Mouse (Mus musculus) spleen, adult 2 months (tissue): Measurements from ENCODE around the gene Zrsr1.
A peak's percentile ranks its signal among the peaks of the same experiment; 100 is the strongest.

Experiments used
- CTCF ChIP-seq: fragments of 200-500 bp; IDR thresholded peaks from 2 replicates; pipeline ENCODE4 v1.5.1; 2011; ENCODE audit warnings: mild to moderate bottlenecking, inconsistent platforms; ENCODE audit not compliant: insufficient read depth, insufficient read length, insufficient replicate concordance; ENCODE audit errors: extremely low read depth
- POLR2A ChIP-seq: fragments of 200-500 bp; IDR thresholded peaks from 2 replicates; pipeline ENCODE4 v1.6.1; 2011; ENCODE audit warnings: low read depth, low read length, inconsistent platforms

DNA sequence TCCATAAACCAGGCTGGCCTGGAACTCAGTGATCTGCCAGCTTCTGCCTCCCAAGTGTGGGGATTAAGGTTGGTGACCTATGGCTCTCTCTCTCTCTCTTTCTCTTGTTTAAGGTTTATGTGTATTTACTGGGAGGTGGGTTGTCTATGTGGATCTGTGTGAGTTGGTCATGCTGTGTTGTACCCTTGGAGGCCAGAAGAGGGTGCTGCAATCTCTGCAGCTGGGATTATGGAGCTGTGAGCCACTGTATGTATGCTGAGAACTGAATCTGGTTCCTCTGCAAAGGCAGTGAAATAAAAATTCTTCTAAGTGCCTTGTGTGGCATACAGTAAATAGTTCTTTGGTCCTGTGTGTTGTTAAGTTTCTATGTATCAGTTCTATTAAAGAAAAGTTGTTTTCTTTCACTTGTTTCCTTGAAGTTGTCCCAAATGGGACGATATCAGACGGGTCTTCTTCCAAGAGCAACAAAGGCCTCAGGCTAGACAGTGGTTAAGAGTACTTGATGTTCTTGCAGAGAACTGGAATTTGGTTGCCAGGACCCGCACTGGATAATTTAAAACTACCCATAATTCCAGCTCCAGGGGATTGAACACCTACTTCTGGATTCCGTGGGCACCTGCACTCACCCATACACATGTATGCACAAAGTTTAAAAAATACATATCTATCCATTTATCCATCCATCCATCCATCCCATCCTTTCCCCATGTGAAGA, 41.9 kb downstream of the Zrsr1 start:
- no peak for TF ChIP-seq POLR2A
- peak; percentile 23; the same call in 1 of the 2 replicates for TF ChIP-seq CTCF
